Mouse (Mus musculus): ENCODE measurements around the gene Zfp978. TPM values are rescaled to one million over a fixed set of nuclear protein-coding genes. Genes with fewer than 3 reads are reported as not detected.
"Not testable (repeated sequence)": the region's sequence is repeated elsewhere in the genome, so short reads cannot be mapped to it uniquely, and the experiment has no call there.

Gene Zfp978
- polyA plus RNA-seq, 1 experiment from 2014 or later, result not detected

DNA sequence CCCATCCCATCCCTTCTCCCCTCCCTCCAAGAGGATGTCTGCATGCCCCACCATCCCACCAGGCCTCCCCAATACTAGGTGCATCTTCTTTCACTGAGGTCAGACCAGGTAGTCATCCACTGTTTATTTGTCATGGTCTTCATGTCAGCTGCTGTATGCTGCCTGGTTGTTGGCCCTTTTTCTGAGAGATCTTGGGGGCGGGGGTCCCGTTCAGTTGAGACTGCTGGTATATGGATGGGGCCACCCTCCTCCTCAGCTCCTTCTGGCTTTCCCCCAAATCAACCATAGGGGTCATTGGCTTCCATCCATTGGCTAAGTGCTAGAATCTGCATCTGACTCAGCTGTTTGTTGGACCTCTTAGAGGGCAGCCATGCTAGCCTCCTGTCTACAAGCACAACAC lies 8.5 kb downstream of the Zfp978 start:
- not testable (repeated sequence) for H3K4me1 ChIP-seq (replicated peaks; ENCODE audit: control insufficient read depth, insufficient read depth, low read length); H3K27ac ChIP-seq (ENCODE audit: low read depth); H3K36me3 ChIP-seq (ENCODE audit: control insufficient read depth, insufficient read depth, low read length); H3K9ac ChIP-seq (ENCODE audit: low read length); H3K4me3 ChIP-seq (ENCODE audit: low read depth, low read length); H3K27me3 ChIP-seq (replicated peaks; ENCODE audit: control insufficient read depth, insufficient read depth, low read length); H3K4me2 ChIP-seq (ENCODE audit: low read length); H3K9me3 ChIP-seq (ENCODE audit: control insufficient read depth, low read length); DNase-seq (ENCODE audit: low spot score)
- ATAC-seq (replicated peaks; ENCODE audit: low FRiP score, low TSS enrichment, low read depth), result peak; percentile 71
- WGBS, result no CpG with 5 or more reads among the region's 2 CpGs

DNA sequence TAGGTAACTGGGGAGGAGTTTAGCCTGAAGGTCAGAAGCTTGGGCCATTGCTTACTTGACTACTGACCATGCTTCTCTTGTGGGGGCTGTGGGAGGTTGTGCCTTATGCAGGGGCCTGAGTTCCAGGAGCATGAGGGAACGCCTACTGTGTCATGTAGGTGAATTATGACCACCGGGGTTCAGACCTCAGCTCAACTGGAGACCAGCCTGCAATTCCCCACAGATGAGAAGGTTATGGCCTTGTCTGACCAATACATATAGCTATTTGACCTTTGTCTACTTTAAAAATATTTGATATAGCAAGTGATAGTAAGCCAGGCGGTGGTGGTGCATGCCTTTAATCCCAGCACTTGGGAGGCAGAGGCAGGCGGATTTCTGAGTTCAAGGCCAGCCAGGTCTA lies 22.1 kb downstream of the Zfp978 start:
- ATAC-seq (replicated peaks; ENCODE audit: low FRiP score, low TSS enrichment, low read depth); H3K9me3 ChIP-seq (ENCODE audit: control insufficient read depth, low read length); H3K27ac ChIP-seq (ENCODE audit: low read depth); H3K9ac ChIP-seq (ENCODE audit: low read length); H3K36me3 ChIP-seq (ENCODE audit: control insufficient read depth, insufficient read depth, low read length); H3K27me3 ChIP-seq (replicated peaks; ENCODE audit: control insufficient read depth, insufficient read depth, low read length); H3K4me1 ChIP-seq (replicated peaks; ENCODE audit: control insufficient read depth, insufficient read depth, low read length); H3K4me2 ChIP-seq (ENCODE audit: low read length); H3K4me3 ChIP-seq (ENCODE audit: low read depth, low read length); DNase-seq (ENCODE audit: low spot score): not testable (repeated sequence)
- 88% methylated on average over 2 of the region's 4 CpGs for WGBS

DNA sequence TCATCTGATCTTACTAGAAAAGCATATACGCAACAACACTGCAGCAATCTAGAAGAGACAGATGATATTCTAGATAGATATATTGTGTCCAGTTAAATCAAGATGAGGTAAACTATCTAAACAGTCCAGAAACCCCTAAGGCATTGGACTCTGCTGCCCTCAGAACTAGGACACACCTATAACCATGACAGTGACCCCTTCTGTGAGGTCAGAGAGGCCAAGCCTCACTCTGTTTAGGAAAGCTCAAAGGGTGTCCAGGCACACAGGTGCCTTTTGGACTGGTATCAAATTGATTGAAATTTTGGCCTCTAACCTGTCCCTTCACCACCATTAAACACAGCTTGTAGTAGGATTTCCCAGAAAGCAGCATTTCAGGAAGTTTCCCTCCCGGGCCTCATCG lies 36.1 kb downstream of the Zfp978 start:
- not testable (repeated sequence) for H3K27ac ChIP-seq (ENCODE audit: low read depth); H3K36me3 ChIP-seq (ENCODE audit: control insufficient read depth, insufficient read depth, low read length); H3K4me1 ChIP-seq (replicated peaks; ENCODE audit: control insufficient read depth, insufficient read depth, low read length); H3K4me3 ChIP-seq (ENCODE audit: low read depth, low read length); H3K9ac ChIP-seq (ENCODE audit: low read length); DNase-seq (ENCODE audit: low spot score); H3K4me2 ChIP-seq (ENCODE audit: low read length); H3K27me3 ChIP-seq (replicated peaks; ENCODE audit: control insufficient read depth, insufficient read depth, low read length); ATAC-seq (replicated peaks; ENCODE audit: low FRiP score, low TSS enrichment, low read depth)
- peaks cover 34% of the 10 kb centered on the region for H3K9me3 ChIP-seq (ENCODE audit: control insufficient read depth, low read length)
- 89% methylated on average over 3 of the region's 3 CpGs for WGBS

DNA sequence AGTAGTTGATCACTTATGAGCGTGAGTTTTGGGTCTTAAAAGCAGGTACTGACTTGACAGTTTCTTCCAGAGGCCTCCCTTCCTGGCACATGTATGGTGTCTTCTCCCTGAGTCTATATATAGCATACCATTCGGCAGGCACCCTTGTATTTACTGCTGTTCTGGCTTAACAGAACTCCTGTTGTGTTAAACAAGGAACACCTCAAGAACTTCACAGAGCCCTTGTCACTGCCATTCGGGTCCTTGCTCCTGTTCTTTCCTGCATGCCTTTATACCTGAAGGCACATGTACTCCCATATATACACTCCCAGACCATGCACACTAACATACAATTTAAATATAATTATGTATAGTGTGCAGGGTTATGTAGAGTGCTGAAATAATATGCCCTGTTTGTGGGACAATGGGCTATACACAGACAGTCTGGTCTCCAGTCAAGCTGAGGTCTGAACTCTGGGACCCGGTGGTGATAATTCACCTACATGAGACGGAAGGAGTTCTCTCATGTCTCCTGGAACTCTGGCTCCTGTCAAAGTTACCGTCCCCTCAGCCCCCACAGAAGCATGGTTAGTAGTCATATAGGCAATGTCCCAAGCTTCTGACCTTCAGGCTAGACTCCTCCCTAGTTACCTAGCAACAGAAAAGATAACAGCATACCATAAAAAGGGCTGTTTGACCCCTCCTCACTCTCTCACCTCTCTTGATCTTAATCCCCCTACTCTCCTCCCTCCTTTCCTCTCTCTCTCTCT lies 37.0 kb downstream of the Zfp978 start:
- not testable (repeated sequence) for H3K4me2 ChIP-seq (ENCODE audit: low read length); DNase-seq (ENCODE audit: low spot score); H3K27ac ChIP-seq (ENCODE audit: low read depth); H3K27me3 ChIP-seq (replicated peaks; ENCODE audit: control insufficient read depth, insufficient read depth, low read length); H3K36me3 ChIP-seq (ENCODE audit: control insufficient read depth, insufficient read depth, low read length); H3K9ac ChIP-seq (ENCODE audit: low read length); ATAC-seq (replicated peaks; ENCODE audit: low FRiP score, low TSS enrichment, low read depth); H3K4me1 ChIP-seq (replicated peaks; ENCODE audit: control insufficient read depth, insufficient read depth, low read length); H3K4me3 ChIP-seq (ENCODE audit: low read depth, low read length)
- peaks cover 35% of the 10 kb centered on the region for H3K9me3 ChIP-seq (ENCODE audit: control insufficient read depth, low read length)
- 79% methylated on average over 6 of the region's 6 CpGs for WGBS

DNA sequence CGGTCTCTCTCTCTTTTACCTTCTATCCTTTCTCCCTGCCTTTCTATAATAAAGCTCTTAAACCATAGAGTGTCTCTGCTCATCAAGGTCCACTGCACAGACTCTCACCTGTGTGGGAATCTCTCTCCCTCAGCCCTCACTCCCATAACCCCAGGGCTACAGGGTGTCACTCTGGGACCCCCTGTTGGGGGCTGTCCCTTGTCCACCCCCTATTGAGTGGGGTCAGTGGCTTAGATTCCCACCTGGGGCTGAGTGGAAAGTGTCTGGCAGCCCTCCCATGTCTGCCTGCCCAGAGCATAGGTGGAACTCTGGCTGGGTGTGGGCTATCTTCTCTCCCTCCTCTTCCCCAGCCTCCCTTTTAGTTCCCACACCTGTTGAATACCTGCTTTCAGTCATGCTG lies 37.6 kb downstream of the Zfp978 start:
- H3K4me1 ChIP-seq (replicated peaks; ENCODE audit: control insufficient read depth, insufficient read depth, low read length); H3K4me3 ChIP-seq (ENCODE audit: low read depth, low read length); ATAC-seq (replicated peaks; ENCODE audit: low FRiP score, low TSS enrichment, low read depth); H3K4me2 ChIP-seq (ENCODE audit: low read length); H3K9ac ChIP-seq (ENCODE audit: low read length); H3K27ac ChIP-seq (ENCODE audit: low read depth); H3K27me3 ChIP-seq (replicated peaks; ENCODE audit: control insufficient read depth, insufficient read depth, low read length); H3K36me3 ChIP-seq (ENCODE audit: control insufficient read depth, insufficient read depth, low read length); DNase-seq (ENCODE audit: low spot score): not testable (repeated sequence)
- WGBS, result 91% methylated on average over 1 of the region's 1 CpGs
- H3K9me3 ChIP-seq (ENCODE audit: control insufficient read depth, low read length), result peaks cover 41% of the 10 kb centered on the region

DNA sequence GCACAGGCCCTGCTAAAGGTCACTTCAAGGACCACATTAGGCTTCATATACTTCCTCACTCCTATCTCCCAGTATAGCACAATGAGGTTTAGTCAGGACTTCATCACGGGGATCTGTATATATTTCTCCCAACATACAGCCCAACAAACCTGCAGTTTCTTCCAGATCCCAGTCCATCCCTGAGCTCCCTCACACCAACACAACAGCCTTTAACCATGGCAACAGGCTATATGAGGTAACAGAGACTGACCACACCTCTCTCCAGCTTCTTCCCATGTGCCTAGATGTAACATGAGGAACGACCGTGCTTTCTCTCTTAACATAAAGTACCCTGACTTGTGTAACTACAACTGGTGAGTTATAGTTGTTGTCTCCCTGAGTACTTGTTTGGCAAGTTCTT lies 38.4 kb downstream of the Zfp978 start:
- WGBS, result 68% methylated on average over 3 of the region's 3 CpGs
- H3K9me3 ChIP-seq (ENCODE audit: control insufficient read depth, low read length), result peaks cover 48% of the 10 kb centered on the region
- not testable (repeated sequence) for H3K36me3 ChIP-seq (ENCODE audit: control insufficient read depth, insufficient read depth, low read length); DNase-seq (ENCODE audit: low spot score); H3K4me1 ChIP-seq (replicated peaks; ENCODE audit: control insufficient read depth, insufficient read depth, low read length); H3K9ac ChIP-seq (ENCODE audit: low read length); H3K4me3 ChIP-seq (ENCODE audit: low read depth, low read length); H3K4me2 ChIP-seq (ENCODE audit: low read length); ATAC-seq (replicated peaks; ENCODE audit: low FRiP score, low TSS enrichment, low read depth); H3K27ac ChIP-seq (ENCODE audit: low read depth); H3K27me3 ChIP-seq (replicated peaks; ENCODE audit: control insufficient read depth, insufficient read depth, low read length)

DNA sequence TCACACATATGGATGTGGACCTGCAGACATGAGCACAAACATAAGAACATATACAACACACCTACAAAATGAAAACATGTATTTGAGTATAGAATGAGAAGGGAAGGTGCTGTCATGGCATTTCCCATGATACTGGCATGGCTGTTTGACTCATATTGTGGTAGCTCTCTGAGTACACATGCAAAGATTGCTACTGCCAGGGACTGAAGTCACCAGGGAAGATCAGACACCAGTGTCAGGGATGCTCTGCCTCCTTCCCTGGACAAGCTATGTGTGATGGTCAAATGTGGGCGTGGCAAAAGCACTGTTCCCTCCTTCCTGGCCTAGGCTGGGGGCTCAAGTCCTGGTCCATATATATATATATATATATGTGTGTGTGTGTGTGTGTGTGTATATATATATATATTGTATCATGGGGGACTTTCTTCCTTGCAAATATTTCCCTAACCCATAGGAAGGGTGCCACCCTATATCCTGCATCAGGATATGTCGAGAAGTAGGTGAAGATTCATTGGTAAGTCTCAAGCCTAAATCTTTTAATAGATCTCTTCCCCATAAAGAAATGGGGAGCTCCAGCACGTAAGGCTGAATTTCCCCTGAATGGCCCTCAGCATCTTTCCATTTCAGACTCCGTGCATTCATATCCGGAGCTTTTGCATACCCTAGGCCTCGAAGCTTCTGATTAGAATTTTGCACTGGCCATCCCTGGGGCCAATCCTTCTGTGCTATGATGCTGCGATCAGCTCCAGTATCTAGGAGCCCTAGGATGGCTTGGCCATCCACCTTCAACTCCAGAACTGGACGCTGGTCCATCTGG lies 39.1 kb downstream of the Zfp978 start:
- DNase-seq (ENCODE audit: low spot score); H3K4me2 ChIP-seq (ENCODE audit: low read length); H3K4me3 ChIP-seq (ENCODE audit: low read depth, low read length); H3K4me1 ChIP-seq (replicated peaks; ENCODE audit: control insufficient read depth, insufficient read depth, low read length); H3K27ac ChIP-seq (ENCODE audit: low read depth); H3K27me3 ChIP-seq (replicated peaks; ENCODE audit: control insufficient read depth, insufficient read depth, low read length); H3K9ac ChIP-seq (ENCODE audit: low read length); H3K36me3 ChIP-seq (ENCODE audit: control insufficient read depth, insufficient read depth, low read length); ATAC-seq (replicated peaks; ENCODE audit: low FRiP score, low TSS enrichment, low read depth): not testable (repeated sequence)
- peaks cover 49% of the 10 kb centered on the region for H3K9me3 ChIP-seq (ENCODE audit: control insufficient read depth, low read length)
- 86% methylated on average over 8 of the region's 8 CpGs for WGBS

DNA sequence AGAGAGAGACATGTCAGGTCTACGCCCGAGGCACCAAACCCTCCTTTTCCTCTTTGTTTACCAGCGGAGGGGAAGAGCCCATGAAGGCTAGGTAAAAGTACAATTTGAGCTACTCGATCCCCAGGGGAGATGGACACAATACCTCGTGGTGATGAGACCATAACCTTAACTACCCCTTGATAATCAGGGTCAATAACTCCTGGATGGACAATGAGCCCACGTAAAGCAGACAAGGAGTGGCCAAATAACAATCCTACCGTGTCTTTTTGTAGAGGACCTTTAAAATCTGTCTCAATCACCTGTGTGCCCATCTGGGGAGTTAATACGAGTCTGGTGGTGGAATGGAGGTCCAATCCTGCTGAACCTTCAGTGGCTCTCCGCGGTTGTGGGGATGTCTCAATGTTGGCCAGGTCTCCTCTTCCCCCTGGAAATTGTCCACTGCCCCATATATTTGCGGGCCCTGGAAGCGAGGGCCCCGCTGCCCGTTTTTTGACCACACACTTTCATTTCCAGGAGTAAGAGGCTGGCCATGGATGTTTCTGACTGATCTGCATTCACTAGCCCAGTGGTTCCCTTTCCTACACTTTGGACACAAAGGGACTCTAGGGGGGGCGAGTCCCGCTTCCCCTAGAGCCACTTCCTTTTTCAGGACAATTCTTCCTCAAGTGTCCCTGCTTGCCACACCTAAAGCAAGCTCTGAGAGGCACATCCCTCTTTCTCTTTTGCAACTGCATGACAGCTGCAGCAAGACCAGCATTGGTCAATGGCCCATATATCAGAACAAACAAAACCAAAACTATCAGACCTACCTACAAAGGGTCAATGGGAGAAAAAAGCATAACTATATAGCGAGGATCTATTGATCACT lies 40.0 kb downstream of the Zfp978 start:
- WGBS, result 83% methylated on average over 15 of the region's 17 CpGs
- H3K9ac ChIP-seq (ENCODE audit: low read length); H3K36me3 ChIP-seq (ENCODE audit: control insufficient read depth, insufficient read depth, low read length); H3K4me1 ChIP-seq (replicated peaks; ENCODE audit: control insufficient read depth, insufficient read depth, low read length); H3K4me2 ChIP-seq (ENCODE audit: low read length); DNase-seq (ENCODE audit: low spot score); ATAC-seq (replicated peaks; ENCODE audit: low FRiP score, low TSS enrichment, low read depth); H3K4me3 ChIP-seq (ENCODE audit: low read depth, low read length); H3K27me3 ChIP-seq (replicated peaks; ENCODE audit: control insufficient read depth, insufficient read depth, low read length); H3K27ac ChIP-seq (ENCODE audit: low read depth): not testable (repeated sequence)
- peaks cover 49% of the 10 kb centered on the region for H3K9me3 ChIP-seq (ENCODE audit: control insufficient read depth, low read length)
